Mouse (Mus musculus): ENCODE results near the gene Dnajc5. TPM values are rescaled to one million over a fixed set of nuclear protein-coding genes. Genes with fewer than 3 reads are reported as not detected.

The Dnajc5 gene
- total RNA-seq, 1 experiment from 2014 or later = 101 TPM

DNA sequence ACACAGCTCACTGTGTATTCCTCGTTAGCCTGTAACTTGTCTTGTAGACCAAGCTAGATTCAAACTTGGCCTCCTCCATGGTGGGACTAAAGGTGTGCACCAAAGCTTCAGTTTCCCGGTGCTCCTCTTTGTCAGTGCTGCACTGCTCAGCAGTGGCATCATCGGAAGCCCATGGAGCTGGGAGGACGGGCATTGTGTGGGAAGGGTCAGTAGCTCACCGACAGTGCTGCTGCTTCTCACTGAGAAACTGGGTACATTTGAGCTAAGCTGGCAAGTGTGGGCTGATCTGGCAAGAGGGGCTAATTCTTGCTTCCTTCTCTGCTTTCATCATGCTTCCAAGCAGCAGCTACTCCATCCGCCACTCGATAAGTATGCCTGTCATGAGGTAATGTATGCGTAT lies 9.1 kb upstream of the Dnajc5 start:
- no peak for DNase-seq

DNA sequence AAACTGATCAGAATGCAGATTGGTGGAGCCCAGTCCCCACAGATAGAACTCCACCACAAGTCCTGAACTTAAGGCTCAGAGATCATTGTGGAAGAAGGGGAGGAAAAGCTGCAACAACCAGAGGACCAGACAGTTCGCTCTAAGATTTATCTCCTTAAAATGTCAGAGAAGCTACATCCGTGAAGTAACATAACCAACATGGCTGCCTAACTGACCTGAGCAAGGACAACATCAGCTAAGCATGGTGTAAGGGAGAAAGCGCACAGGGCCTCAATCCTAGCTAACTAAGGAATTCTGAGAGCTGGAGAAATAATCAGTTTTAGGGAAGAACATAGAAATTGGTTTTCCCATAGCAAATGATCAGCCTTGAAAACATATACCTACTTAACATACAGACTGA lies 1.1 kb upstream of the Dnajc5 start:
- DNase-seq = no peak

DNA sequence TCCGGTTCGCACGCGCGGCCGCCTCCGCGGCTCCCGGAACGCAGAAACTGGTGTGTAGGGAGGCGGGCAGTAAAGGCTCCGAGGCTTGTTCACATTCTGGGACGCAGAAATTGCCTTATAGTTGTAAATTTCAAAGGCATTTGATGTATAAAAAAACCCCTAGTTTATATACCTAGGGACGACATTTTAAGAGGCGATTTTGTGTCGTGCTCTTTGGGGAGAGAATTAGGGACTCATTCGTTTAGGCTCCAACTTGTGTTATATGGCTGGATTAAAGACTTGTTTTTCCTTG lies 597 bp downstream of the Dnajc5 start:
- DNase-seq = no peak

DNA sequence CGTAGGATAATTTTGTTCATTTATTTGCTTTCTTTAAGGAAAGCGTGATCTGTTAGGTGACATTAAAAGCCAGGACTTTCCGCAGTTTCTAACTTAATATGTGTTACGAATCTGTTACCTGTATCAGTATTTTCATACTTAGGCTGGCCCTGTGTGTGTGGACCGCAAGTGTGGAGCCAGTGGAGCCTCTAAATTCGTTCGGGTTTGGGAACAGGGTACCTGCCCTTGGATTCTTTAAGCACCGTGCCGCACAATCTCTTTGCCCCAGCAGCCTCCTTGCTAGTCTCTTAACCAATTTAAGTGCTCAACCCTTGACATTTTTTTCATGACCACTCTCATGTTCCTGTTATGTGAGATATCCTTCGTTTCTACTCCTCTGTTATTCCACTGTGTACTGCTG lies 1.2 kb downstream of the Dnajc5 start:
- DNase-seq = no peak

DNA sequence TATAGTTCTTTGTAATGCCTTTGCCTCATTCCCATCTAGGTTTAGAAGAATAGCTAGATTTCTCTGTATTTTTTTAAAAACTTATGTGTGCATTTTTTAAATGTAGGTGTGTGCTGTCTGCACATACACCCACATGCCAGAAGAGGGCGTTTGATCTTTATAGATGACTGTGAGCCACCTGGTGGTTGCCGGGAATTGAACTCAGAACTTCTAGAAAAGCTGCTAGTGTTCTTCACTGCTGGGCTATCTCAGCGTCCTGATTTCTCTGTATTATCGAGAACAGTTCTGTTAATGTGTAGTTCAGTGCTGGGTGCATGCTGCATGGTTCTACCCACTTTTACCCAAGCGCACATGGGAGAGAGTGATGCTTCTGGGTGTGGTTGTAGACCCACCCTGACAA lies 2.5 kb downstream of the Dnajc5 start:
- no peak for DNase-seq

DNA sequence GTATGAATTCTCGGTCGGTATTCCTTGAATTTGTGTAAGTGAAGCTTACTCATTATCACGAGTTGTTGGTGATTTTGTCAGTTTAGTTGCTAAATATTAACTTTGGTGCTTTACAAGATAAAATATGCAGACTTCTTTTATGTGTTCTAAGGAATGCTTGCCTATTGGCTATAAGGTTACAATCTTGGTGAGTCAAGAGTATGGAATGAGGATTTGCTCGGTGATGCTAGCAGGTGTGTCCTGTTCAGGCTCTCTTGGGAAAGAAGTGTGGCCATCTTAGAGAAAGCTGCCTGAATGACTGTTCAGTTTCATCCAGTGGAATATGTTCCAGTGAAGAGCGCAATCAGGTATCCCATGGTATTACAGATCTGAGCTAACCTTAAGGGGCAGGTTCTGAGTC lies 5.2 kb downstream of the Dnajc5 start:
- DNase-seq = no peak

DNA sequence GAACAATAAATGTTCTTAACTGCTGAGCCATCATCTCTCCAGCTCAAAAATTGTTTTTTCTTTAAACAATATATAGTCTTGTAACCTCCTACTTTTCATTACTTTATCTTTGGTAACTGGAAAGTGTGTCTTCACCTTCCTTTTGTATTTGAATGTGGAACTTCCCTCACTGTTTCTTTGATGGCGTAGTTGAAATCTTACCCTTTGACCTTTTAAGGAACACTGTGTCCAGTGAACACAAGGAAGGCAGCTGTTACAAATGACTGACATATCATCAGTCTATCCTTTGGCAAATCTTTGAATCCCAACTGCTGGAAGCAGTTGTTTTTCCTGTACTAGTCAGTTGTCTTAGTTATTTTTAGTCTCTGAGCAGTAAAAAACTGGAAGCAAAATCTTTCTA lies 8.8 kb downstream of the Dnajc5 start:
- no peak for DNase-seq

DNA sequence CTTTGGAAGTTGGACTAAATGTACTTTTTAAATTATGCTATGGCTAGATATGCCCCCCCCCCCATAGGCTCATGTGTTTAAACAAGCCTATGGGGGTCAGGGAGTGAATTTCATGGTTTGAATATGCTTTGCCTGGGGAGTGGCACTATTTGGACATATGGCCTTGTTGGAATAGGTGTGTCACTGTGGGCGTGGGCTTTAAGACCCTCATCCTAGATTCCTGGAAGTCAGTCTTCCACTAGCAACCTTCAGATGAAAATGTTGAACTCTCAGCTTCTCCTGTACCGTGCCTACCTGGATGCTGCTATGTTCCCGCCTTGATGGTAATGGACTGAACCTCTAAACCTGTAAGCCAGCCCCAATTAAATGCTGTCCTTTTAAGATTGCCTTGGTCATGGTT lies 12.3 kb downstream of the Dnajc5 start:
- DNase-seq = no peak

DNA sequence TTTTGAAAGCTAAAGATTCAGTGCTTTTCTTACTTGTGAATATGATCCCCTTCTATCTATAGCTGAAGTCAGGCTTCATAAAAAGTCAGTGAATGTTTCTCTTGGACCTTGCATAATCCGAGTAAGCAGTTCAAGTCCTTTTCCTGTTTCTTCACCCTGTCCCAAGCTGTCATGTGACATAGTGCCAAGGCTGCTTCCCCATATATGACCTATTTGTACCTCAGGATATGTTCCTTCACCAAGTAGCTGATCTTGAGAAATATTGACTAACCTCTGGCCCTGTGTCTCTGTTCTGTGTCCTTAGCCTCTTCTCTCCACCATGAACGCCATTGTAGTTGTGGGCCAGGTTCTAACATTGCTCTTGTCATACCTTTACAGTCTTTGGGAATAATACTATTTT lies 16.1 kb downstream of the Dnajc5 start:
- DNase-seq = no peak

DNA sequence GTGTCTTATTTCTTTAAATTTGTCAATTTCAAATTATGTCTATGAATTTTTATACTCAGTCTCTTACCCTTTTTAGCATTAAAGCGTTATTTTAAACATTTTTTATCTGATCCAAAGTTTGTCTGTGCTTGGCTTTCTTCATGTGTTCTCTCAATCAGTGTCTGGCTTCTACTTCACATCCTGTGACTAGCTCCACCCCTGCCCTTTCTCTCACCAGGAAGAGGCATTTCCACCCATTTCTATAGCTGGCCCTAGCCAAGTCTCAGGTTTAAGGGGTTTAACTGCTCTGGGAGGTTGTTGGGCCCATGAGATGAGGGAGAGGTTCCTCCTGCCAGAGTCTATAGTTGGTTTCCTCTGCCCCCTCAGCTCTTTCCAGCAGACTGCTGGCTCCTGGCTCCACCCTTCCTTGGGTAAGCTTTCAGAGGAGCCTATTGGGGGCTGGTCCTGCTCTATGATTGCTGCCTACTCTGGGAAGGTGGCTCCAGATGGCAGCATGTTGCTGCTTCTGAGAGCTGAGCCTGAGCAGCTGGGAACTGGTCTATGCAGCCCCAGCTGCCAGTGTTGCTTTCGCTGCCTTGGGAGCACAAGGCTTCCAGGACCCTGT lies 17.3 kb downstream of the Dnajc5 start:
- no peak for DNase-seq

DNA sequence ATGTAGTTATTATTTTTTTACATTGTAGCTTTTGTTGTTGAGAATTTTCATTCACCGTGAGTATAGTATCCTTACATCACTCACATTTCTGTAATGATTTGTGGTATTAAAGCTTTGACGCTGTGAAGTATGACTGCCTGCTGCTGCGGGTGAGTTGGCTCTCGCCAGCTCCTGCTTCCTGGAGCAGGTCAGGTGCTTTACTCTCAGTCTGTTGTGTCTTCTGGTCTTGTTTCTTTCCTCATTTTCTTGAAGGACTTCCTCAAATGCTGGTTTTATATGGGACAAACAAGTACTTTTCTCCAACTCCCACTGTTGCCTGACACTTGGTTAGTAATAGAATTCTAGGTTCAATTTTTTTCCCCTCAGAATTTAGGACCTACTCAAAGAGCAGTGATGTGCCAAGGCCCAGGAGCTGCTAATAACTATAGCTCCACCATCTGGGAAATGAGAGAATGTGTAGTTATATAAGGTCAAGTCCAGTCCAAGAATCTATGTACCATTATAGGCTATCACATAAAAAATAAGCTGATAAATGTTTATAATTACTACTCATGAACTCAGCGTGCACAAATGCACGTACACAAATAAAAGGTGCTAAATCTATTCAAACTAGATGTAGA lies 21.6 kb downstream of the Dnajc5 start:
- DNase-seq = no peak

DNA sequence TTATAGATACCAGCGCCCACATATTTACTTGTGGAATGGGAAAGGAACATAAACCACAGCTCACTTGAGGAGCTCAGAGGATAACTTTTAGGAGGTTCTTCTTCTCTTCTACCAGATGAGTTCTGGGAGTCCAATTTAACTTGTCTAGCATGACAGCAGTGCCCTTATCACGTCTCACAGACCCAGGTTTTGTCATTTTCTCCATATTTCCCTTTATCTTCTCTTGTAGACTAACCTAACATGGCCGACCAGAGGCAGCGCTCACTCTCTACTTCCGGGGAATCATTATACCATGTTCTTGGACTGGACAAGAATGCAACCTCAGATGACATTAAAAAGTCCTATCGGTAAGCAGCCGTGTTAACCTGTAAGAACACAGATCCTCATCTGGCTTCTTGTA lies 25.9 kb downstream of the Dnajc5 start:
- DNase-seq = no peak

DNA sequence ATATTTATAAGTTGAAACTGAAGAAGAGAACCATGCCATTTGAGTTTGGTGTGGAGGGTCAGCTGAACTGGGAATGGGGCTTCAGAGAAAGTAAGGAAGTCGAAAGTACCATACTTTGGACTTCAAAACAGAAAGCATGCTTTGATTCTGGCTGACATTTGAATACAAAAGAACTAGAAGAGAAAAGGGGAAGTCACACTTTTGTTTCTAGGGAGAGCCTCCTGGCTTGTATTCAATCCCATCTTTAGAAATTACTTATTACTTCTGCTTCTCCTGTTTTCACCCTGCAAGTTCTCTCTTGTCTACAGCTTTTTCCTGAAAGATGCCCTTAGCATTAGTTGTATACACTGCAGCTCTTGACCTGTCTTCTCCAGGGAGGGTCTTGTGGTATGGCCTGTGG lies 27.9 kb downstream of the Dnajc5 start:
- DNase-seq = no peak

DNA sequence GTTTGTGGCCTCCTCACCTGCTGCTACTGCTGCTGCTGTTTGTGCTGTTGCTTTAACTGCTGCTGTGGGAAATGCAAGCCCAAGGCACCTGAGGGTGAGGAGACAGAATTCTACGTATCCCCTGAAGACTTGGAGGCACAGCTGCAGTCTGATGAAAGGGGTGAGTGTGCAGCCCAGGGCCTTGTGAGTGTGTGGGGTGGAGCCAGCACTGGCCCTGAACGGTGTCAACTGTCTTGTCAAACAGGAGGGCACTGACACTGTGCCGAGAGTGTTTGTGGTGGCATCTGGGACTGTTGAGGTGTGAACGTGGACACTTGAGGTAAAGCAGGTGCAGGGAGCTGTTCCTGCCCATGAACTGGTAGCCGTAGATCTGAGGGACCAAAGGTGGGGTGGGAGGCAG lies 28.4 kb downstream of the Dnajc5 start:
- DNase-seq = no peak

DNA sequence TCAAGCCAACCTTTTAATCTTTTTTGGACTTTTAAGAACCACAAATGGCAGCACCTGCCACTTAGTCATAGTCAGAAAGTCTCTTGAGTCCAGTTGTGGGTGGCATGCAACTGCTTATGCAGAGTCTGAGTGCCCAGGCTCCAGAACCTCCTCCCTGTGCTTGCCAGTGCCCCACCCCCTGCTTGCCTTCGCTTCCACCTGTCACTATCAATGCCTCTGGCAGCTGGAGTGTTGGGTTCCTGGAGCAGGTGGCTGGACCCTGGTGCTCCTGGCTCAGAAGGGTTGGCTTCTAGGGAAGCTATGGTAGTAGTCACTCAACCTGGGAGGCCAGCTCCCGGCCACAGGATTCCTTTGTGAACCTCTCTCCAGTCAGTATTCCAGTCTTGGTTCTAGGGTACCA lies 29.9 kb downstream of the Dnajc5 start:
- no peak for DNase-seq

DNA sequence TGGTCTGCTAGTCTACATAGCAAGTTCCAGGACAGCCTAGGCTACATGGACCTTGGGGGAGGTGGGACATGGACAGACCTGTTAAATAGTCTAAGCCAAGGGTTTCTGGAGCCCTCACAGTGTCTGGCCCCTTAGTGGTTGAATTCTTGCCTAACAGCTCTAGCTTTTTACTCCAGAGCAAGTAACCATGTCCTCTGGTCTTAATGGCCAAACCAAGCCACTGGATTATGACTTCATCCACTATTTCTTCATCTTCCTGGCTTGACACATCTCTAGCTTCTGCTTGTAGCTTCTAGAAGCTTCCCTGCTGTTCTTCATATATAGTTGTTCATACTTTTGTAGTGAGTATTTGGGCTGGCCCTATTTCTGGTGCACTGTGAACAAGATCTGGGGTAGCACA lies 33.5 kb downstream of the Dnajc5 start:
- no peak for DNase-seq

DNA sequence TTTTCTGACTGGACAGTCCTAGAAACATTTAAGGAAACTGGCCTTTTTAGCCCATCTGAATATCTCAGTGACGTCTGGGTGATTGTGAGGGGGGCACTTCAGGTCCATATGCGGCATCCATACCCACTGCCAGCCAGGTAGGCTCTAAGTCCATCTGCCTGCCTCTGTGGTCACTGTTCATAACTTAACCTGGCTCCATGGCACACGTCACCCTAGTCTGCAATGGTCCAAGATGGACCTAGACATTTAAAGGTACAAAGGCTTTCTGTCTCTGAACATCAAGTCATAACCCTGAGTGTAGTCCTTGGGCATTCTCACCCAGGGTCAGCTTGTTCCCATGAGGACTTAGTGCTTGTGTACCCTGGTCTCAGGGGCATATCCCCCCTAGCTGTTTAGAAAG lies 47.1 kb downstream of the Dnajc5 start:
- DNase-seq = no peak

DNA sequence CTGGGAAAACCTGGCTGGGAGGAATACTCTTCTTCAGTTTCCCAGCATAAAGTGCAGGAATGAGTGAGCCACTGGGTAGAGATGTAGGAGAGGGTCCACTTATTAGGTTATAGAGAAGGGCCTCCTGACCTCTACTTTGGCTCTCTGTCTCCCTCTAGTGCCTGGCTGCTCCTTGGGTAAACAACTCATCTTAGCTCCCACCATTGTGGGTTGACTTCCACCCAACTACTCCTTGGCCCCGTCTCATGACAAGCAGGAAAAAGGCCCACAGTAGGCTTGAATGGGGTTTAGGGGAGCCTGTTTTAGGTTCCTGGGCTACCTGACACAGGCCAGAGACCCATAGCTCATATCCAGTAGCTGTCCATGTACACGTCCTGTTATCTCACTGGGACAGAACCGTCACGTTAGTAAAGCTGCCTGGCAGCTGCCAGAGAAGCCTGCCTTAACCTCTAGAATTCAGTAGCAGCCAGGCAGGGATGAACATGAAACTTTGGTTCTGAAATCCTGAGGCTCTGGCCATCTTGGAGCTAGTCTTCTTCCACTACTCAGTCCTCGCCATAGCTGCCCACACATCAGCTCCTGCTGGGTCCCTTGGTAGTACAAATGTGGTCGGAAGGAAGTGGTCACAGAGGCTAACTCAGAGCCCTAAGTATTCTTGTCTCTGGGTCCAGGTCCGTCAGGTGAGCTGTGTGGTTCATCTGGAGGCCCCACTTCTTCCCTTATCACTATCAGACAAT lies 48.2 kb downstream of the Dnajc5 start:
- DNase-seq = peak; percentile 45

DNA sequence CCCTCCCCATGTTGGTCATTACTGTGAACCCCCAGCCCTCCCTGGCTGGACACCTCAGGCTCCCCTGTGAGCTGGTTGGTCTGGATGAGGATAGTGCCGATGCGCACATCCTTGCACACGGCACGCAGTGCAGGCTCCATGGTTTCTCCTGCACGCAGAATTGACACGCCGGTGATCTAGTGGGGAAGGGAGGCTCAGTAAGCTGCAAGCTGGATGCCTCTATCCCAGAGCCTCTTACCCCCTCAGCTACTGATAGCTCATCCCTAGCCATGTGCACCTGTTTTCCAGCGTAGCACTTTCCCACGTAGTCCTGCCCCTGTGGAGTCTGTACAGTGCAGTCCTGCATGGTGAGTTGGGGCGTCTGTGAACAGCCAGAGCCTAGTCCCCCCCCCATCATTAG lies 49.6 kb downstream of the Dnajc5 start:
- DNase-seq = no peak

DNA sequence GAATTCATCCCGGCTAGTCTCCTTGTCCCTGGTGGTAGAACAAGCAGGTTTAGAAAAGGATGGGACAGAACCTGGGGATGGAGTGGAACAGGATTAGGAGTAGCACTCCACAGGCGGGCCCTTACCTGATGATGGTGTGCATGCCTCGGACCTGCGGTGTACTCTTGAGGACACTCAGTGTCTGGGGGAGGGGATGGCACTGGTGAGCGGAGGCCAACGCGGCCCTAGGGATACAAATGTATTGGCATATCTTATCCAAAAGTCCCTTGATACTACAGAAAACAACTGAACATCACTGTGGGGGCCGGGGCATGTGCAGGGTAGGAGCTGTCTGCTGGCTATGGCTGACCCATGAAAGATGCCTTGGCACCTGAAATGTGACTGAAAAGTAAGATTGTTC lies 50.1 kb downstream of the Dnajc5 start:
- DNase-seq = no peak

DNA sequence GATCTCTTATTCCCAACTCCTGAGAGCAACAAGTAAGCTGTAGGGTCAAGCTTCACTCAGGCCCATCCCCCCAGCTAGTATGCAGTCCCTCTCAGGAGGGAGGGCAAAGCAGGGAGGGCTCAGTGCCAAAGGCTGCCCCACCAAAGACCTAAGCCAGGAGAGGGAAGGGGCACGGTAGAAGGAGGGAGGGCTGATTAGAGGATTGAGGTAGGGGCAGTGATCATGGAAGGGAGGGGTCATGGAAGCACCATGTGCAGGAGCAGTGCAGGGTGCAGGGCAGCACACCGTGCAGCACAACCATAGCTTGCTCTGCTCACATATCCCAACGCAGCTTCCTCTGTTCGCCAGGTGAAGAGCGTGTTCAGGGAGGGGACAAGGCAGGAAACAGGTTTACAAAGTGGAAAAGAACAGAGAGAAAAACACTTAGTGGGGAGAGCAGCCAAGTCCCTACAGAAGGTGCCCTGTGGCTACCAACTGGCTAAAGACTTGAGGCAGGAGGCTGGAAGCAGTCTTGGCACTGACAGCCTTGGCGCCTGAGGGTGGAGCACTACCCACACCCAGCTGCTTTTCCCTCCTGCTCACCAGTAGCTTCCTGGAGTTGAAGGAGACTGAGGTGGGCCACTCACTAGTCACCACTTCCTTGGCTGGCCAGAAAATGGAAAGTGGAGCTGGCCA lies 50.8 kb downstream of the Dnajc5 start:
- no peak for DNase-seq

DNA sequence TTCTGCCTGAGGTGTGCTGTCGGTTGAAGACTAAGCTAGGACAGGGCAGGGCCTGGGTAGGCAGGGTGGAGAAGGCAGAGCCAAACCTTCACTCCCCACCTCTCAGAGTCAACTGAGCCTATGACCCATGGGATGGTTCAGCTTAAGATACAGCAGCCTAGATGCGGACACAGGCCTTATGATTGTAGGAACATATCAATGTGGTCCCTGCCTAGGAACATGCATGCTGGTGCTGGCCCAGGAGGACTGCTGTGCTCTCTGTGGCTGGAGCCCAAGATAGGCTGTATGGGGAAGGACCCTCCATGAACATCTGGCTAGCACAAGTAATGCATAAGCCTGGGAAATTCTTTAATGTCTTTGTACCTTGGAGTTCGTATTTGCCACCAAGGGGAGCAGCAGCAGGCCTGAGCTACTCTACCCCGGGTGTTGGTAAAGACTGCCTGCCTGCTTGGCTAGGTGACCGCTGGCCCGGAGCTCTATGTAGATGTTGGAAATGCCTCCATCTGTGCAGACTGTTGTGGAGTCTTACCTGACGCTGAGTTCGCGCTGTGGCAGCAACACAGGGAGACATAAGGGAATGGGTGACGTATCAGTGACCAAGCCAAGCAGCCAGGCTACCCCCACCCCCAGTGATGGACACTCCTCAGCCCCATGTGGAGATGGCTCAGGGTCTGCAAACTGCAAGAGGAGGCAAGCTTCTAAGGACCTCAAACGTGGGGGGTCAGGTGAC lies 51.8 kb downstream of the Dnajc5 start:
- no peak for DNase-seq

Measured in adrenal gland, postnatal 25 days (tissue).